Mouse (Mus musculus): ENCODE data around the gene Dusp22. TPM values are rescaled to one million over a fixed set of nuclear protein-coding genes. Genes with fewer than 3 reads are reported as not detected.
A peak's percentile ranks its signal among the peaks of the same experiment; 100 is the strongest.

Dusp22 gene
- polyA plus RNA-seq, 1 experiment from 2014 or later = 23.4 TPM

- no peak overlapping the region for H3K4me2 ChIP-seq
- H3K4me1 ChIP-seq = 0 out of 2 replicates have a peak, but pooled peaks cover 1% of the 10 kb centered on the region
- no peaks in the 10 kb centered on the region for H3K9me3 ChIP-seq
- no peaks in the 10 kb centered on the region for H3K27me3 ChIP-seq
- peaks cover 5% of the 10 kb centered on the region; the same call in 1 of the 2 replicates for H3K36me3 ChIP-seq
- no peak overlapping the region for H3K27ac ChIP-seq
- 90% methylated on average over 5 of the region's 5 CpGs for WGBS
- H3K9ac ChIP-seq = no peak overlapping the region
- no peak overlapping the region for H3K4me3 ChIP-seq
- ATAC-seq (ENCODE audit: insufficient number of reproducible peaks, insufficient read depth, low FRiP score, low TSS enrichment, low read depth) = no peak
These were observed 38.1 kb downstream of the Dusp22 start for GRCm38 (mm10) chr13:30697880-30698279.

DNA sequence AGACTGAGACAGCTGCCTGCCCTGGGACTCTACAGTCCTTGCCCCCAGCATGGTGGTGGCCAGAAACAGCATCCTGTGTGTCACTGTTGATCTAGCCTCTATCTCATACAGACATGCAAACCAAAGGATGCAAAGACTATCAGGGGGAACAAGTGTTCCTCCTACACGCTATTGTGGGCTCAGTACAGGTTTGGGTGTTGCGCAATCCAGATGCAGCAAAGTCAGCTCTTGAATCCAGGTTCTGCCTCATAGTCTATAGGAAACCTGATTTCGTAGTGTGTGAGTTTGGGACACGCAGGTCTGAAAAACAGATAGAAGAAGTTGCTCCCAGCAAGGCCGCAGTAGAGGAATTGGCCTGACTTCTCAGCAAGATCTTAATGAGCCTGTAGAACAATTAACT, 42.9 kb downstream of the Dusp22 start:
- Histone ChIP-seq H3K9me3 (no peaks in the 10 kb centered on the region), H3K9ac (no peak overlapping the region), H3K27me3 (no peaks in the 10 kb centered on the region), H3K4me2 (no peak overlapping the region), H3K4me3 (no peak overlapping the region), H3K27ac (no peak overlapping the region), H3K4me1 (no peaks in the 10 kb centered on the region), H3K36me3 (0 out of 2 replicates have a peak, but pooled peaks cover 6% of the 10 kb centered on the region)
- 96% methylated on average over 5 of the region's 5 CpGs for WGBS
- no peak for ATAC-seq (ENCODE audit: insufficient number of reproducible peaks, insufficient read depth, low FRiP score, low TSS enrichment, low read depth)

DNA sequence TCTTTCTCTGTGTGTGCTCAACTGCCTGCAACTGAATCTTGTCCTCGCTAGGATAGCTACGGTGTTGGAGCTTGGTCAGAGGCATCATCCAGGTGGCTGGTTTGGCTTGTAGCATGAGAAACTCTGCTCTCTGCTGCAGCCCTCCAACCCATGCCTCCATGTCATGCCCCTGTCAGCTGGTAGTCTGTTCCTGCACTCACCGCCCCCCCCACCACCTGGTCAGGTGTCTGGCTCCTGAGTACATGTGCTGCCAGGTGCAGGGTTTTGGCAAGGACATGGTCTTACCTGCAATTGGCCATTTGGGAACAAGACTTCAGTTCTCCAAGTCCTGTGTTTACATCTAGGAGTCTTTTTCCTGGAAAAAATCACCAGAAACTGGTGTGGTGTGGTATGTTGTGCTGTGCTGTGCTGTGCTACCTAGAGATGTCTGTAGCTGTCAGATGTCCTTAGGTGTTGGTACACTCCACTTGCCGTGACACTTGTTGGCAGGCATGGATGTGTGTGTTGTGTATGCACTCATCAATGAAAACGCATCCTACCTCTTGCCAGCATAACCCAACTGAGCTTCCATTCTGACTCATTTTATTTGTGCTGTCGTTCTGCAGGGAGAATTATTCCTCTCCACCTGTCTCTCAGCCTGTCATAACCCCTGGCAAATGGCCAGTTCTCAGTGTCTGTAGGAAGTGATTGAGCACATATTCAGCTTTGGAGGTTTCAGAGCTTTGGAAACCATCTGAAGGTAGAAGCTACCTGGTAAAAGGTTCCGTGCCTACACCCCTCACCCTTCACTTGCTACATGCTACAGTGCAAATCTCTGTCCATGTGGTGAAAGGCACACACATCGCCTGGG, 44.7 kb downstream of the Dusp22 start:
- H3K27me3 ChIP-seq = no peaks in the 10 kb centered on the region
- no peaks in the 10 kb centered on the region for H3K4me1 ChIP-seq
- ATAC-seq (ENCODE audit: insufficient number of reproducible peaks, insufficient read depth, low FRiP score, low TSS enrichment, low read depth) = no peak
- no peak overlapping the region for H3K4me3 ChIP-seq
- H3K9me3 ChIP-seq = no peaks in the 10 kb centered on the region
- no peak overlapping the region for H3K9ac ChIP-seq
- no peak overlapping the region for H3K27ac ChIP-seq
- WGBS = 84% methylated on average over 8 of the region's 8 CpGs
- no peak overlapping the region for H3K4me2 ChIP-seq
- peaks cover 23% of the 10 kb centered on the region for H3K36me3 ChIP-seq

DNA sequence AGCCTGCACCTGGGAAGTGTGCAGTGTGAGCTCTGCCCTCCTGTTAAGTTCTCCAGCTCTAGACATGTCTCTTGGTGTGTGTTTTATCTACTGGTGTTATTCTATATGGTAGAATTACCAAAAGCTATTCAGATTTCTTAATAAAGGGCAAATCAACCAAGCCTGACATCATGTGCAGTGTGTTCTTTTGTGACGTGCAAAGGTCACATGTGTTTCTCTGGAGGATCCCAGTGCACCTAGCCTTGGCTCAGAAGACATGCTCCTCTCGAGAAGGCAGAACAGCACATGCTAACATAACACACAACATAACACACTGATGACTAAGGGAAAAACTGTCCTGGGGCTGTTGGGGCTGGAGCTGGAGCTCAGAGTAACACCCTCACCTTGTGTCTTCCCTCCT, 51.3 kb downstream of the Dusp22 start:
- Histone ChIP-seq H3K9ac (no peak overlapping the region), H3K9me3 (no peaks in the 10 kb centered on the region), H3K4me3 (no peak overlapping the region), H3K36me3 (peaks cover 32% of the 10 kb centered on the region), H3K27ac (no peak overlapping the region), H3K27me3 (no peaks in the 10 kb centered on the region), H3K4me2 (no peak overlapping the region), H3K4me1 (no peaks in the 10 kb centered on the region)
- 70% methylated on average over 2 of the region's 2 CpGs for WGBS
- no peak for ATAC-seq (ENCODE audit: insufficient number of reproducible peaks, insufficient read depth, low FRiP score, low TSS enrichment, low read depth)

- Histone ChIP-seq H3K9ac (no peak overlapping the region), H3K4me2 (no peak overlapping the region), H3K4me3 (no peak overlapping the region), H3K4me1 (no peaks in the 10 kb centered on the region), H3K27me3 (no peaks in the 10 kb centered on the region), H3K27ac (no peak overlapping the region), H3K9me3 (no peaks in the 10 kb centered on the region), H3K36me3 (peaks cover 31% of the 10 kb centered on the region)
- WGBS = 88% methylated on average over 3 of the region's 3 CpGs
- no peak for ATAC-seq (ENCODE audit: insufficient number of reproducible peaks, insufficient read depth, low FRiP score, low TSS enrichment, low read depth)
These were observed 51.9 kb downstream of the Dusp22 start for GRCm38 (mm10) chr13:30711711-30712110.

GRCm38 (mm10) chr13:30712280-30712679, 52.5 kb downstream of the Dusp22 start:
- H3K4me1 ChIP-seq = no peaks in the 10 kb centered on the region
- no peak overlapping the region for H3K27ac ChIP-seq
- H3K9ac ChIP-seq = no peak overlapping the region
- 78% methylated on average over 6 of the region's 6 CpGs for WGBS
- H3K36me3 ChIP-seq = peaks cover 31% of the 10 kb centered on the region
- H3K4me2 ChIP-seq = no peak overlapping the region
- no peaks in the 10 kb centered on the region for H3K9me3 ChIP-seq
- no peaks in the 10 kb centered on the region for H3K27me3 ChIP-seq
- no peak for ATAC-seq (ENCODE audit: insufficient number of reproducible peaks, insufficient read depth, low FRiP score, low TSS enrichment, low read depth)
- no peak overlapping the region for H3K4me3 ChIP-seq

DNA sequence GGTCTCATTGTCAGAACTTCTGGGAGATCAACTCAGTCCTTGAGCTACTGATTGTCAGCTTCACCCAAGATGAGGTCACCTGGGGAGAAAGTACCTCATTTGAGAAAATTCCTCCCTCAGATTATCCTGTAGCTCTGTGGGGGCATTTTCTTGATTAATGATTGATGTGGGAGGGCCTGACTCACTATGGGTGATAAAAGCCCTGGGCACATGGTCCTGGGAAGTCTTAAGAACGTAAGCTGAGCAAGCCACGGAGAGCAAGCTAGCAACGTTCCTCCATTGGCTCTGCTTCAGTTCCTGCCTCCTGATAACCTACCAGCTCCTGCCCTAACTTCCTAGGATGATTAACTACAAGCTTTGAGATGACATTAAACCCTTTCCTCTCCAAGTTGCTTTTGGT, 53.8 kb downstream of the Dusp22 start:
- no peaks in the 10 kb centered on the region for H3K9me3 ChIP-seq
- WGBS = 75% methylated on average over 3 of the region's 3 CpGs

GRCm38 (mm10) chr13:30714552-30714951, 54.8 kb downstream of the Dusp22 start:
- Histone ChIP-seq H3K27me3 (no peaks in the 10 kb centered on the region), H3K9me3 (no peaks in the 10 kb centered on the region), H3K36me3 (peaks cover 13% of the 10 kb centered on the region), H3K4me1 (no peaks in the 10 kb centered on the region), H3K4me3 (no peak overlapping the region), H3K9ac (no peak overlapping the region), H3K4me2 (no peak overlapping the region), H3K27ac (no peak overlapping the region)
- no peak for ATAC-seq (ENCODE audit: insufficient number of reproducible peaks, insufficient read depth, low FRiP score, low TSS enrichment, low read depth)
- WGBS = 75% methylated on average over 6 of the region's 6 CpGs

More for the DNA sequence above, 53.8 kb downstream of the Dusp22 start:
- Histone ChIP-seq H3K4me3 (no peak overlapping the region), H3K27me3 (no peaks in the 10 kb centered on the region), H3K4me1 (no peaks in the 10 kb centered on the region), H3K27ac (no peak overlapping the region), H3K9ac (no peak overlapping the region), H3K36me3 (peaks cover 22% of the 10 kb centered on the region), H3K4me2 (no peak overlapping the region)
- ATAC-seq (ENCODE audit: insufficient number of reproducible peaks, insufficient read depth, low FRiP score, low TSS enrichment, low read depth) = no peak

DNA sequence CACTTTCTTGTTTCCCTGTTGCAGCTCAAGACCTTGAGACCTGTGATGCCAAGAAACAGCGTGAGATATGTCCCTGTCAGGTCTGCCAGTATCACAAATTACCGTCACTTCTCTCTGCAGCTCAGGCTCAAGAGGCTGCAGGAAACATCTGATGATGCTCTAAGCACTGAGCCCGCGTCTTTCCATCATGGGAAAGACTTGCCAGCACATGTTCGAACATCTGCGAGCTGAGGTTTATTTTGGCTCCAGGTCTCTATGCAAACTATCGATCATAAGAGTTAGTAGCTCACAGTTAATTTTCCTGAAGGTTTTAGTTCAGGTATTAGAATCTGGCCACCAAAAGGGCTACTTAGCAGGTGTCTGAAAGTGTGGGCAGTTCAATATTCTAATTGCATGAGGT, 55.3 kb downstream of the Dusp22 start:
- Histone ChIP-seq H3K4me3 (no peak overlapping the region), H3K36me3 (peaks cover 13% of the 10 kb centered on the region), H3K27ac (no peak overlapping the region), H3K9ac (no peak overlapping the region), H3K27me3 (no peaks in the 10 kb centered on the region), H3K4me1 (no peaks in the 10 kb centered on the region), H3K9me3 (no peaks in the 10 kb centered on the region), H3K4me2 (no peak overlapping the region)
- ATAC-seq (ENCODE audit: insufficient number of reproducible peaks, insufficient read depth, low FRiP score, low TSS enrichment, low read depth) = no peak
- WGBS = 78% methylated on average over 7 of the region's 7 CpGs

DNA sequence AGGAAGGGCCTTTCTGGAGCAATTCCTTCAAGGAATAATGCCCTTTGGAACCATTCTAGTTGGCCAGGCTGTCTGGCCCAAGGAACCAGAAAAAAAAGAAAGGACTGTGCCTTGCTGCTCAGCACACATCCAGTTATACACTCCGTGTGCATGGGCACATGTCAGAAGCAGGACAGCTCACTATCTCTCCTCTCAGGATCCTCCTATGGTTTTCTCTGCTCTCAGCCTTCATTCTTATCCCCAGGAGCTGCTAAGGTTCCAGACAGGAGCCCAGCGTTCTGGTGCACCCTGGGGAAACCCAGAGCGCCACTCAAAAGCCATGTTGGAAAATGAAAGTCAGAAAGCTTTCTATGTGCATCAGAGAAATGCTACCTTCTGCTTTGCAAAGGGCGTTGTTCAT, 55.8 kb downstream of the Dusp22 start:
- Histone ChIP-seq H3K9ac (no peak overlapping the region), H3K4me3 (no peak overlapping the region), H3K4me1 (no peaks in the 10 kb centered on the region), H3K27ac (no peak overlapping the region), H3K36me3 (peaks cover 13% of the 10 kb centered on the region), H3K9me3 (no peaks in the 10 kb centered on the region), H3K4me2 (no peak overlapping the region), H3K27me3 (no peaks in the 10 kb centered on the region)
- WGBS = 84% methylated on average over 4 of the region's 4 CpGs
- ATAC-seq (ENCODE audit: insufficient number of reproducible peaks, insufficient read depth, low FRiP score, low TSS enrichment, low read depth) = no peak

GRCm38 (mm10) chr13:30716611-30717010, 56.8 kb downstream of the Dusp22 start:
- Histone ChIP-seq H3K36me3 (peaks cover 8% of the 10 kb centered on the region), H3K27me3 (no peaks in the 10 kb centered on the region), H3K4me1 (no peaks in the 10 kb centered on the region), H3K9ac (no peak overlapping the region), H3K9me3 (no peaks in the 10 kb centered on the region), H3K4me3 (no peak overlapping the region), H3K4me2 (no peak overlapping the region), H3K27ac (no peak overlapping the region)
- no peak for ATAC-seq (ENCODE audit: insufficient number of reproducible peaks, insufficient read depth, low FRiP score, low TSS enrichment, low read depth)
- 73% methylated on average over 5 of the region's 5 CpGs for WGBS

DNA sequence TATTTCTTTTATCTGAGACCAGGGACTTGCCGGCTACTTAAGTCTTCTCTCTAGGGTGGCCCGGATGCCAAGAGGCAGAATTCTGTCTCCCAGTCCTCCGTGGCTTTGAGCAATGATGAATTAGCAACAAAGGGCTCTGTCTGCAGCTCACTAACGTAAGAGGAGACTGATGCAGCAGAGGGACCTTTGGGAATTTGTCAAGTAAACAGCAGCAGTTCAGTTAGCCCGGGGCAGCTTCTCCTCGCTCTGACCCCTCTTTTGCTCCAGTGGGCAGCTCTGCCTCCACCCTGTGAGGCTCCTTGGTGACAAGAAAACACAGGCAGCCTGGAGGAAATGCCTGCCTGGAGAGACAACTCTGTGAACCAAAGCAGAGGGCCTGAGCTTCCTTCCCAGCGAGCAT, 62.8 kb downstream of the Dusp22 start:
- Histone ChIP-seq H3K4me2 (no peak overlapping the region; the same call in 1 of the 2 replicates), H3K36me3 (no peaks in the 10 kb centered on the region), H3K27me3 (no peaks in the 10 kb centered on the region), H3K9ac (0 out of 2 replicates have a peak overlapping the region, but pooled peaks have one; percentile 3), H3K27ac (no peak overlapping the region), H3K4me1 (peaks cover 13% of the 10 kb centered on the region), H3K9me3 (no peaks in the 10 kb centered on the region), H3K4me3 (no peak overlapping the region)
- no peak for ATAC-seq (ENCODE audit: insufficient number of reproducible peaks, insufficient read depth, low FRiP score, low TSS enrichment, low read depth)
- WGBS = 7% methylated on average over 7 of the region's 7 CpGs

Data from embryonic facial prominence, embryonic 13.5 days (tissue).